Mouse (Mus musculus): ENCODE measurements around the gene Adsl. TPM values are rescaled to one million over a fixed set of nuclear protein-coding genes. Genes with fewer than 3 reads are reported as not detected.

Gene Adsl
- 10 to 100 TPM; 54.5 to 58.7 TPM for total RNA-seq (2023)

DNA sequence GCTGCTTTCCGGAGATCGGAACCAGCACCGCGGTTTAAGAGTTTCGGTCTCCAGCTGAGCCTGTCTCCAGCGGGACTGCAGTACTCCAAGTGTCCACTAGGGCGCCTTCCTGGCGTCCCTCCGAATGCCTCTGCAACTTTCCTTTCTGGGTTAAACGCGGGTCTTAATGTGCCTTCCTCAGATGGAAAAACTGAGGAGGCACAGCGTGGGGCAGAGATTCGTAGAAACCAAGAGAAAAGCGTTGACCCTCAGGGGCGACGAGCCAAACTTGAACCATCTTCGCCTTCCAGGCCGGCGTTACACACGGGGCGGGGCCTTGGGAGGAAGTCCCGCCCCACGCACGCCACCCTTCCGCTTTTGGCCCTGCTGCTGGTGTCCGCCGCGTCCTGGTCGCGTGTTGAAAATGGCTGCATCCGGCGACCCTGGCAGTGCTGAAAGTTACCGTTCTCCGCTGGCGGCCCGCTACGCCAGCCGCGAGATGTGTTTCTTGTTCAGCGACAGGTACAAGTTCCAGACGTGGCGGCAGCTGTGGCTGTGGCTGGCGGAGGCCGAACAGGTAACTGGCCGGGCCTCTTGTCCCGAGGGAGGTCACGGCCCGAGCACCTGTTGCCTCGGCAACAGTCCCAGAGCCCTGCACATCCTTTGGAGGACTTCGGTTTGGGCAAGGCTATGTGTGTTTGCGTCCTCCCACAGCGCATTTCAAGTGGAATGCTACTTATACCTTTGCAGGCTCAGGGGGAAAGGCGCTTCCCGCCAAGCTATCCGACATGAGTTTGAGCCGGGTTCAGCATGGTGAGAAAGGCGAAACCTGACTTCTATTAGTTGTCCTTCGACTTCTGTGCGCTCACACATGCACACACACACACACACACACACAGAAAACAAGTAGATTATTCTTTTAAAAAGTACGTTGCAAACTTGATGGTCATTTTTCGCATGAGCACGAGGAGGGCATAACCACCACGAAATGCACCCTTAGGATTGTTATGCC is at the start of gene Adsl:
TSS of gene Adsl (plus strand) at position 346 of the 991 bp plus-strand sequence.

DNA sequence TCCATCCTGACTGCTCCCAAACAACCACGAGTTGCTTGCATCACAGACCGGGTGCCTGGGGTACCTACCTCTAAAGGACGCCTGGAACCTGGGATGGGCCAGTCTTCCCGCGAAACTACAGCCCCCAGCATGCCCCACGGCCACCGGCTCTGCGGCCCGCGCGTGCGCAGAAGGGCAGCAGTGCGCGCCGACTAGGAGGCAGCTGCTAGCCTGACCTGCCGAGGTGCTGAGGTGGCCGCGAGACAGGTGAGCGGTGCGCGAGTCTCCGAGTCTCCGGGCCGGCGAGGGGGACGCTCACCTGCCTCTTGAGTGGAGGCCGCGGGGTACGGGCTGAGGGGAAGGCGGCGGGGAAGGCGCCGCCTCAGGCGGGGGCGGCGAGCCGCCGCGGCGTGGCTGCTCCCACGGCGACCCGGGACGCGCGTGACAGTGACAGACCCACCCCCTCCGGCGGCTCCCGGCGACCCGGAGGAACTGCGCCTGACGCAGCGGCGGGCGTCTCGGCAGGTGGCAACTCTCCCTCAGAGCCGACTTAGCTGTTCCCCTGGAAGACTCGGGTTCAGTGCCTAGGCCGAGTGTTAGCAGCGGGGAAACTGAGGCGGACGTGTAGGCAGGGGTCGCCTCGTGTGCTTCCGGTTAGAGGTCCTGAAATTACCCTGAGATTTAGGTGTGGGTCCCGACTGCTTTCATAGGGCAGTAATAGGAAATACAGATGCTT is 29.5 kb downstream of the Adsl start, which contains the start of gene Sgsm3:
TSS of gene Sgsm3 (plus strand) at position 146 of the 715 bp plus-strand sequence.

Other genes starting within 250 kb of the Adsl start
- 100 to 1,000 TPM; 198 to 199 TPM for gene Tnrc6b, start 237.2 kb upstream of the Adsl start, total RNA-seq (2023)
- 10 to 100 TPM; 16.3 to 18.6 TPM for gene Sgsm3, start 29.3 kb downstream of the Adsl start, total RNA-seq (2023)
- 100 to 1,000 TPM; 138 to 144 TPM for gene Mrtfa, start 242.3 kb downstream of the Adsl start, total RNA-seq (2023)